Mouse (Mus musculus) gastrocnemius, adult 2 months (tissue): Measurements from ENCODE around the gene Gm15262. TPM values are rescaled to one million over a fixed set of nuclear protein-coding genes. Genes with fewer than 3 reads are reported as not detected.
"Not testable (repeated sequence)": the region's sequence is repeated elsewhere in the genome, so short reads cannot be mapped to it uniquely, and the experiment has no call there.

Source experiments
- DNase-seq: peaks from one replicate; pipeline ENCODE4 v3.0.0; 2022
- H3K27ac ChIP-seq: fragments of 200-600 bp; 2 replicates; pipeline ENCODE4 v1.8.1; 2022; ENCODE audit warnings: mild to moderate bottlenecking
- H3K4me3 ChIP-seq: fragments of 200-600 bp; 2 replicates; pipeline ENCODE4 v1.8.1; 2022; ENCODE audit warnings: mild to moderate bottlenecking, moderate library complexity
- CTCF ChIP-seq: fragments of 200-600 bp; IDR thresholded peaks from 2 replicates; pipeline ENCODE4 v1.8.1; 2022; ENCODE audit warnings: antibody characterized with exemption, mild to moderate bottlenecking, moderate library complexity
- intact Hi-C: fragments of 180-260 bp; cut with DNase I; formaldehyde crosslinking; loops from one replicate; pipeline ENCODE4 v1.15.1; 2025
- long read RNA-seq, 2 experiments: library from polyadenylated mRNA; stranded (forward); transcript quantifications; one replicate each; pipeline ENCODE4 v2.0.0; 2021
- total RNA-seq, 2 experiments: library from RNA; stranded (reverse); gene quantifications; 2 replicates each; pipeline ENCODE4 v1.2.3; 2021

Gene Gm15262
- total RNA-seq = not detected
- long read RNA-seq, experiment 1 = 0 reads
- long read RNA-seq, experiment 2 = 0 reads

DNA sequence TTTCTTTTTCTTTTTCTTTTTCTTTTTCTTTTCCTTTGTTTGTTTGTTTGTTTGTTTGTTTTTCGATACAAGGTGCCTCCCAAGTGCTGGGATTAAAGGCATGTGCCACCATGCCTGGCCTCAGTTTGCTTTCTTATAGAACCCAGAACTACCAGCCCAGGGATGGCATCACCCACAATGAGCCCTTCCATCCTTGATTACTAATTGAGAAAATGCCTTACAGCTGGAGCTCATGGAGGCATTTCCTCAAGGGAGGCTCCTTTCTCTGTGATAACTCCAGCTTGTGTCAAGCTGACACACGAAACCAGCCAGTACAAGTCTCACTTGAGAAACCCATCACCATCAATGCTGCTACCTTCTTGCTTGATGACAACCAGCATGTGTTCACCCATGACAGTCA is at the start of gene Gm15262:
Gene Gm15262, plus strand, starts transcription at position 301 of the 400 bp plus-strand sequence.
- intact Hi-C loops, H3K4me3 ChIP-seq, DNase-seq, H3K27ac ChIP-seq: not testable (repeated sequence)

DNA sequence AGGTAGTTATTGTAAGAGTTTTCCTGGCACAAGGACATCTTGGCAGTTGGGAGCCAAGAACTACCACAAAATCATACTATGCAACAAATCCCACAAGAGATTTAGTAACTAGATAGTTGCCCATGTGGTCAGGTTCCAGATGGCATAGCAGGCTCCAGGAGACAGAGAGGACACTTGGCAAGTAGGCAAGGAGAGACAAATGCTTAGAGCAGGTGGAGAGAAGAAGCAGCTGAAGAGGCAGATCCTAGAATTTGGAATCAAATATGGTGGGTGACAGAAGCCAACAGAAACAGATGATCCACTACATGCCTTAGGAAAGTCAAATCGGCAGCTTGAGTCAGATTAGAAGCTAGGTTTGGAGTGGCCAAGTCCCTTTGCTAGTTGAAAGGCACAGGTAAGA is 20.9 kb downstream of the Gm15262 start:
- no peak for DNase-seq
- Histone ChIP-seq H3K27ac (no peak overlapping the region), H3K4me3 (no peak overlapping the region)
- TF ChIP-seq CTCF = no peak
- intact Hi-C loops = no loop called here

DNA sequence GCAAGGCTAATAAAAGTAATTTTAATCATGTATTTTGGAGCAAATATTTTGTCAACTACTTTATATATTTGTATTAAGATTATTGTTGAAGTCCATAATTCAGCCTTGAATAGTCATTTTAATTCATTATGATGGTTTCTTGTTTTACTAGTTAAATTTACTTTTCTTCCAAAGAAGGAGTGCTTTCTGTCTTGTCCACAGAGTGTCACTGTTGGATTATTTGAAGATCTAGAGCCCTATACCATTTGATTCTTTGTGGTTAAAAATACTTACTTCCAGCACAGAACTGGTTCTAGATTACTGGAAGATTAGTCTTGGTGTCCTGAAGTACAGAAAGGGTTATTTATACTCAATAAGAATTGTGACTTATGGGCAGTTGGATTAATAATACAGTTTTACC is 29.2 kb downstream of the Gm15262 start:
- no peak for TF ChIP-seq CTCF
- Histone ChIP-seq H3K27ac (no peak overlapping the region), H3K4me3 (no peak overlapping the region)
- DNase-seq = no peak
- intact Hi-C loops = no loop called here

DNA sequence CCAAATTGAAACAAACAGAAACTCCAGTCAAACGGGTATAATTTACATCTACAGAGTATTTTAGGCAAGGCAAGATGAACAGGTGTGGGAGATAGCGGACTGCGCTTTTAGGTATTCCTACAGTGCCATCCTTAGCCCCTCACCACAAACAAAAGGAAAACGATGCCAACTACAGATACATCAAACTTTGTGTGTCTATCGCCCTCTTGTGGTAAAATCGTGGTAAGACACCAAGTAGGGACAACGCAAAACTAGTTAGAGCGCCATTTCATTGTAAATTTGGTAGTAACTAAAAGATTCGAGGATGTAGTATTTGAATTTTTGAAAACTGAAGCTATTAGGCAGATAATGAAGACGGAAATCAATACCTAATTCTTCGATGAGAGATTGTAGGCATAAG is 83.7 kb downstream of the Gm15262 start:
- no peak overlapping the region for H3K27ac ChIP-seq
- no peak overlapping the region for H3K4me3 ChIP-seq
- DNase-seq = no peak
- TF ChIP-seq CTCF = peak; percentile 35; the same call in 1 of the 2 replicates
- intact Hi-C loops = no loop called here

DNA sequence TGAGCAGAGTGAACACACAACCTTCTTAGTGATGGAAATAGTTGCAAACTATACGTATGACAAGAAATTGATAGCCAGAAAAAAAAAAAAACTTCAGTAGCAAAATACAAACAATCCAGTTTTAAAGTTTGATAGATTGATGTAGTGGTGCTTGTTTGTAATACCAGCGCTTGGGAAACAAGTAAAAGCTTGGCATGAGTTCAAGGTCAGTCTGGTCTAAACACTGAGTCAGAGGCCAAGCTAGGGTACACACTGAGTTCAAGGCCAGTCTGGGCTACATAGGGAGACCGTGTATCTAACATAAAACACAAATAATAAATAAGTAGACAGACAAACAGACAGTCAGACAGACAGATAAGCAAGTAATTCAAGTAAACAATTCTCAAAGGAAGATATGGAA is 84.2 kb downstream of the Gm15262 start:
- H3K4me3 ChIP-seq = no peak overlapping the region
- TF ChIP-seq CTCF = no peak
- DNase-seq = no peak
- H3K27ac ChIP-seq = no peak overlapping the region
- intact Hi-C loops = no loop called here

DNA sequence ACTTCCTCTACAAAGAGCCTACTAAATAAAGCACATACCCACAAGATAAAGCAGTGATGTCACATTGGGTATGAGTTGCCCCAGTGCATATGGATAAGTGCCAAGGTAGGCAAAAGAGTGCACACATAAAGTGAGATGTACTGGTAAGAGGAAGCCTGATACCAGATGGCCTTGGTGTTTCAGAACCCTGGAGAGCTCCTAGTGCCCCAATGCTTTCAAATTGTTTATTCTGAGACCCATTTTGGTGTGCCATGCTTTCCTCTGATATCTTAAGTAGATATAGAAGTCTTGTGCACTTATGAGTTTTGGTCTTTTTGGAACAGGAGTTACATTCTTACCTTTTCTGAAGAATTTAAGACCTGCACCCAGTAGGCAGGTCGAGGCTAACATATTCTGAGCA is 88.3 kb downstream of the Gm15262 start:
- intact Hi-C loops = no loop called here
- Histone ChIP-seq H3K27ac (no peak overlapping the region), H3K4me3 (no peak overlapping the region)
- no peak for TF ChIP-seq CTCF
- DNase-seq = no peak

DNA sequence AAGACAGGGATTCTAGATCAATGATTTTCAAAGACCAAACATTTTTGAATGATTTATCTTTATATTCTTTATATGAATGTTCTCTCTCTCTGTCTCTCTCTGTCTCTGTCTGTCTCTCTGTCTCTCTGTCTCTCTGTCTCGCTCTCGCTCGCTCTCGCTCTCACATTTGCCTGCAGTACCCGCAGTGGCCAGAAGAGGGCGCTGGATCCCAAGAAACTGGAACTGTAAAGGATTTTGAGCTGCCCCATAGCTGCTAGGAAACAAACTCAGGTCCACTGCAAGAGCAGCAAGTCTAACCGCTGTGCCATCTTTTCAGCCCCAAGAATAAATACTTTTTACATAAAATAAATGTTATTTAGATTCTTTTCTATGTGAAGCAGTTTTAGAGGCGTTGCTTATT is 98.5 kb downstream of the Gm15262 start:
- peak; percentile 84 for TF ChIP-seq CTCF
- DNase-seq = peak; percentile 46

DNA sequence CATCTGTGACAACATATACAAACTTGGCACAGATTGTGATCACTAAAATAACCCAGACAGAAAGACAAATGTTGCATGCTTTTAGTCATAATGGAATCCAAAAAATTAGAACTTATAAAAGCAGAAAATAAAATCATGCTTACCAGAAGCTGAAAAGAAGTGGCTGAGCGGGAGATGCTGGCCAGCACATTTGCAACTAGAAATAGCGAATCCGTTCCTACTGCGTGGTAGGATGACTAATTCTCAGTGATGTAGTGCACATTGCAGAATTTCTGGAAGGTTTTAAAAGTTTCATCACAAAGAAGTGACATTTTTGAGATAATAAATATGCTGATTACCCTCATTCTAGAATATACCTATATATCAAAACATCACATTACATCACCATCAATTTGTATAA is 100.7 kb downstream of the Gm15262 start:
- Histone ChIP-seq H3K4me3 (no peak overlapping the region), H3K27ac (no peak overlapping the region)
- no peak for DNase-seq
- TF ChIP-seq CTCF = no peak
- intact Hi-C loops = no loop called here

More for the DNA sequence above, 98.5 kb downstream of the Gm15262 start:
- H3K4me3 ChIP-seq = no peak overlapping the region
- no peak overlapping the region for H3K27ac ChIP-seq
- intact Hi-C loops = no loop called here

DNA sequence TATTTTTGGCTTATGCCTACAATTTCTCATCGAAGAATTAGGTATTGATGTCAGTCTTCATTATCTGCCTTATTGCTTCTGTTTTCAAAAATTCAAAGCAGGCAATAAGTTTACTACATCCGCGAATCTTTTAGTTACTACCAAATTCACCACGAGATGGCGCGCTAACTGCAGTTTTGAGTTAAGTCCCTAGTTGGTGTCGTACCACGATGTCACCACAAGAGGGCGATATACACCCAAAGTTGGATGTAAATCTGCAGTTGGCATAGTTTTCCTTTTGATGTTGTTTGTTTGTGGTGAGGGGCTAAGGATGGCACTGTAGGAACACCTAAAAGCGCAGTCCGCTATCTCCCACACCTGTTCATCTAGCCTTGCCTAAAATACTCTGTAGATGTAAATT is 111.9 kb downstream of the Gm15262 start:
- Histone ChIP-seq H3K27ac (no peak overlapping the region), H3K4me3 (no peak overlapping the region)
- peak; percentile 66 for DNase-seq
- intact Hi-C loops = loop anchor here (2.0 kb wide), 1 partner anchor 428 kb away; no protein-coding TSS in a partner anchor
- peak; percentile 81 for TF ChIP-seq CTCF

DNA sequence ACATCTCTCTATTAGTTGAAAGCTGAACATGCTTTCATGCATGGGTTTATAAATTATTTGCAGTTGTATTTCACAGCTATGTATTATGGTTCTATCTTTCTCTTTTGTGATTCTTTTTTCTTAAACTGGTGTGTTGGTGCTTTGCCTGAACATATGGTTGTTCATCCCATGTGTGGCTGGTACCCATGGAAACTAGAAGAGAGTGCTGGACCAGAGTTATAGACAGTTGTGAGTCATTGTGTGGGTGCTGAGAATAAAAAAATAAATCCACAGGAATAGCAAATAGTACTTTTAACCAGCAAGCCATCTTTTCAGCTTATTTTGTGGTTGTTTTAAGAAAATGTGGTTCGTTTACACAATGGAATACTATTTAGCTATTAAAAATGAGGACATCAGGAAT is 123.9 kb downstream of the Gm15262 start:
- intact Hi-C loops = no loop called here
- no peak overlapping the region for H3K27ac ChIP-seq
- H3K4me3 ChIP-seq = no peak overlapping the region
- TF ChIP-seq CTCF = no peak
- no peak for DNase-seq

Other genes starting within 250 kb of the Gm15262 start
- gene Scml2, start 170.3 kb upstream of the Gm15262 start, total RNA-seq = under 1 TPM in 1 of 2 experiments, not detected in 1; 0.20 TPM